Mouse (Mus musculus) forelimb bud, embryonic 11.5 days (tissue): ENCODE results near the gene Kcnb1.

Experiments used
- DNase-seq: peaks from one replicate; pipeline ENCODE4 v3.0.0-alpha.2; 2012; ENCODE audit warnings: low read depth, low spot score

Gene Kcnb1

GRCm38 (mm10) chr2:167128699-167129607 is 61.0 kb downstream of the Kcnb1 start:
- no peak for DNase-seq

DNA sequence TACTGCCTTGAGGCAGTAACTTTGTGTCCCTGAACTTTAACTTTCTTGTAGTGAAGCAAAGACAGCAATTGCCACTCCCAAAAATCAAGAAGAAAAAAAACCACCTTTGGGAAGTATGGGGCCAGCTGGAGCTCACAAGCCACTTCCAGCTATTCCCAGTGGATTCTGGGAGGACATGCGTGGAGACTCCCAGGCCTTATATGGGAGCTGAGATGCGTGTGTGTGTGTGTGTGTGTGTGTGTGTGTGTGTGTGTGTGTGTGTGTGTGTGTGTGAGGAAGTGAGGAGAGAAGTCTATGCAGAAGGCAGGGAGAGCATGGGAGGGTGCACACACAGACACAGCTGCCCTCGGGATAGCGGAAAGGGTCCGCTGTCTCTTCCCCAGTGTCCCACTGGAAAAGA is 62.6 kb downstream of the Kcnb1 start:
- DNase-seq = no peak

DNA sequence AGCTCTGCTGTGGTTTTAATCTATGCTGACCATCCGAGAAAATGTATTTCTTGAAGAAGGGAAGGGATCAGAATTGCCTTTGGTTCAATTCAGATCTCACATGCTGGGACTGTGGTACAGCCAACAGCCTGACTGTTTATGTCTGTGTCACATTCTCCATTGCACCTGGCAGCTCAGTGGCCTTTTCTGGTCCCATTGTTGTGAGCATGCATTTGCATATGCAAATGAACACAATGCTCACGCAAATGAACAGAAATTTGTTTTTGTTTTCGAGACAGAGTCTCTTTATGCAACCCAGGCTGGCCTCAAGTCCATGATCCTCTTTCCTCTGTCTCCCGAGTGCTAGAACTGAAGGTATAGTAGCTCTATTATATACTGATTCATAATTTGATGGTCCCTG is 64.2 kb downstream of the Kcnb1 start:
- DNase-seq = no peak

DNA sequence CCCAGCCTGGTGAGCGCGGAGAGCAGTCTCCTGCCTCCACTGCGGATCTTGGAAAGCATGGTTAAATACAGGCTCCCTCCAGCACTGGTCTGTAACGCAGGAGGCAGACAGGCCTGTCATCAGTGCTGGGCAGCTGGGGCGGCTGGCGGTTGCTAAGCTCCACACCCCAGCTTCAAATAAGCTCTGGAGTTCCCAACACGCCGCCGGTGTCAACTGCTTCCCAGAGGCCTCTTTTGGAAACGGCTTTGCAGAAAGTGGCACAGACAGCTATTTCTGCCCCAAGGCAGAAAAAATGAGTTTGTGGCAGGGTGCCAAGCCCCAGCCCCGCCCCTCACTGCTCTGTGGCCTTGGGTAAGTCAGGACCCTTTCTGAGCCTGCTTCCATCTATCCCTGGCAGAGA is 66.0 kb downstream of the Kcnb1 start:
- no peak for DNase-seq

DNA sequence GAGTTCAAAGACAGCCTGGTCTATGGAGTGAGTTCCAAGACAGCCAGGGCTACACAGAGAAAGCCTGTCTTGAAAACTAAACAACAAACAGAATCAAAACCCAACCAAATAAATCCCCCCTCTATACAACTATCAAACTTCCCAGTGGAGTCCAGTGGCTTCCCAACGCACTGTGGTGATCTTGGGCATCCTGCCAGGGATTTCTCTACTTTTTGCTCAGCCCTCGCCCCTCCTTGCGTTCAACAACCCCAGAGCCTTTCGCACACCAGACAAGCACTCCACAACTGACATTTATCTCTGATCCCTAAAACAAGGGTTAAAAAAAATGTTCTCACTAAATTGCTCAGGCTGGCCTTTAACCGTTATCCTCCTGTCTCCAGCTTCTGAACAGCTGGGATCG is 67.2 kb downstream of the Kcnb1 start:
- no peak for DNase-seq

DNA sequence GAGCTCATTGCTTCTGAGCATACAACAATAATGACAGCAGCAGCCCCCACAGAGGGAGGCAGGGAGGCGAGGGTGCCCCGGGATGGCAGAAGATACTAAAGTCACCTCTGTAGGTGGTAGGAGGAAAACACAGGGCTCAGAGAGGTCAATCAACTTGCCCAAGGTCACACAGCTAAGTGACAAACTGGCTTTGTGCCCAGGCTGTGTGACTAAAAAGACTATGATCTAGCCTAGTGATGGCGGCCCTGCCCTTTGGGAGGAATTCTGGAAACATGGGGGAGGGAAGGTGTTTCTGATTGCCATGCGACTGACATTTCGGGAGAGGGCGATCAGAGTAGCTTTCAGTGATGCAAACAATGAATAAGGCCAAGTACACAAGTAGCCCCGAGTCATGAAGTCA is 68.0 kb downstream of the Kcnb1 start:
- no peak for DNase-seq

DNA sequence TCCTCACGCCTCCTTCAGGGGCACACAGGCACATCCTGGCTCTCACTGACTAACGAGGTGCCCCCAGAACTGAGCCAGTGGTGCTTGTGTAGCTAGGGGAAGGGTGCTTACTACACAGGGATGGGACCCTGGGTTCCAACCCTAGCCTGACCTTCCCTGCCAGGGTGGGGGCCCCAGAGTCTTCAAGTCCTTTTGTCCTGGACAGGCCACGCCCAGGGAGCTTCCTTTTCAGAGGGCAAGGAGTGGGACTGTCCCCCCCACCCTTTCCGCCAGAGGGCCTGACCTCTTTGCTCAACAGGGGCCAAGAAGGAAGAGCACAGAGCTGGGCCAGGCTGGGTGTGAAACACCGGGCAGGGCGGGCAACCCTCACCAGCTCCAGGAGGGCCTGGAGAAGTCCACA is 68.7 kb downstream of the Kcnb1 start:
- DNase-seq = no peak

DNA sequence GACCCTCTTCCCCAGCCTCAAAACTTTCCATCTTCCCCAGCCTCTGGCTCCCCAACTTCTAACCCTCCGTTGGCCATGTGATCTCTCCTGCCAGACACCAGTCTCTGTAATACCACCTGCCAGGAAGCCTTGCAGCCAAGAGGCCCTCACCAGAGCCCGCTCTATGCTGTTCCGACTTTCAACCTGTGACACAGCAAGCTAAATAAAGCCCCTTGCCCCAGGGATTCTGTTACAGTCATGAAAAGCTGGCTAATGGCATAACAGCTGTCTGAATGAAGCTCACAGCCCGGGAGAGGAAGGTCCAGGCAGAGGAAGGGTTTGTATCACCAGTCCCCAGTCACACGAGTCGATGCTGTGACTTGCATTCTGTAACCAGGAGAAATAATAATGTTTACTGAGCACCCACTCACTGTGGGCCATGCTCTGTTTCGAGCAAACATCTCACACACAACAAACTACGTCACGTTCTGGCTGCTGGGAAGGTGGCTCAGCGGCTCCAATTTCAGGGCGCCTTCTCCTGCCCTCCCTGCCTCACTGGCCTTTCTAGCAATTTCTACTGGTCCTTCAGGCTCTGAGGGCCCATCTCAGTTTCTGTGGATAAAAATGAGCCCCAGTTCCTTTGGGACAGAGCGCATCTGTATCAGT is 69.6 kb downstream of the Kcnb1 start:
- no peak for DNase-seq

GRCm38 (mm10) chr2:167118046-167118445 is 71.9 kb downstream of the Kcnb1 start:
- no peak for DNase-seq

- peak; percentile 91 for DNase-seq
Observed at GRCm38 (mm10) chr2:167112737-167113136, 77.2 kb downstream of the Kcnb1 start.

DNA sequence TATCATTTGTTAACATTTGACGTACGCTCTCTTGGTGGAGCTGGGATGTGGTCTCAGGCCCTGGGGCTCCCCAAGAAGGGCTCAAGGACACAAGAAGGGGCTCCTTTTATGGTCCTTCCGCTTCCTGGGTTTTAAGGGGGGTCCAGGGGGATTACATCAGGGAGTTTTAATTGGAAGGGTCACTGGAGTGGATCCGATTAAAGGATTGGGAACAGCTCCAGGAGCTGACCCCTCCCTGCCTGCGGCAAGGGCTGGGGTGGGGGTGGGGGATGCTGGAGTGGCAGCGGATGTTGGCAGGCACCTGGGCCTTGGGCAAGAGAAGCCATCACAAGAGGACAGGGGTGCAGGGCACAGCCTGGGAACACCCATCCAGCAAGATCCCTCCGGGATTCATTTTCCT is 77.7 kb downstream of the Kcnb1 start:
- peak; percentile 24 for DNase-seq

DNA sequence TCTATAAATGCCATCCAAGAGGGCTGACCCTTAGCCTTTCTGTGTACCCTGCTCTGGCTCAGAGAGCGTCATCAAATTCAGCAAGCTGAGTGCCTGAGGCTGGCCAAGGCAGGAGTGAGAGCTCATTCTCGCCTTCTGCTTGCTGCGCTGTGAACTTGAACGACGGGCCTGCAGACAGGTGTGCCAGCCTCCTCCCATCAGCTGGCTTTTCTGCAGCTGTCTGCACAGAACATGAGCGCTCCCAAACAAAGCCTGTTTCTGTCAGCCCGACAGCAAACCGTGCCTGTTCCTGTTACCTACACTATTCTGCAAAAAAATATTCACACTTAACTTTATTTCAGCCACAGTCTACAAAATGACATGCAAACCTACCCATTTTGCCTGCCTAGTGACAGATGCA is 80.4 kb downstream of the Kcnb1 start:
- DNase-seq = no peak

DNA sequence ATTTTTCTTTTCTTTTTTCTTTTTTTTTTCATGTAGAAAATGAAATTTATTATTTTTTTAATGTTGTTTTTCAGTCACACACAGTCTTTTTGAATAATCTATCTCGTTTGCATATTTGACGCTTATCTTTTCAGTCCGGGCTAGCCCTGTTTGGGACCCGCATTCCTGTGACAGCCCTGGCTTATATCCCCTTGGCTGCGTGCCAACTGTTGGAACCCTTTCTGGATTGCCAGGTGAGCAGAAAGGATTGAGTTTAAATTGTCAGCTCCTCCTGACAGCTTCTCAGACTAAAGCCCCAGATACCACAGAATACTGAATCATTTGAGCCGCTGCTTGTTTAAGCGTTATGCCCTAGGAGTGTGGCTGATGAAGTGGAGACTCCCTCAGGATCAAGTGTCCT is 86.4 kb downstream of the Kcnb1 start:
- DNase-seq = no peak

DNA sequence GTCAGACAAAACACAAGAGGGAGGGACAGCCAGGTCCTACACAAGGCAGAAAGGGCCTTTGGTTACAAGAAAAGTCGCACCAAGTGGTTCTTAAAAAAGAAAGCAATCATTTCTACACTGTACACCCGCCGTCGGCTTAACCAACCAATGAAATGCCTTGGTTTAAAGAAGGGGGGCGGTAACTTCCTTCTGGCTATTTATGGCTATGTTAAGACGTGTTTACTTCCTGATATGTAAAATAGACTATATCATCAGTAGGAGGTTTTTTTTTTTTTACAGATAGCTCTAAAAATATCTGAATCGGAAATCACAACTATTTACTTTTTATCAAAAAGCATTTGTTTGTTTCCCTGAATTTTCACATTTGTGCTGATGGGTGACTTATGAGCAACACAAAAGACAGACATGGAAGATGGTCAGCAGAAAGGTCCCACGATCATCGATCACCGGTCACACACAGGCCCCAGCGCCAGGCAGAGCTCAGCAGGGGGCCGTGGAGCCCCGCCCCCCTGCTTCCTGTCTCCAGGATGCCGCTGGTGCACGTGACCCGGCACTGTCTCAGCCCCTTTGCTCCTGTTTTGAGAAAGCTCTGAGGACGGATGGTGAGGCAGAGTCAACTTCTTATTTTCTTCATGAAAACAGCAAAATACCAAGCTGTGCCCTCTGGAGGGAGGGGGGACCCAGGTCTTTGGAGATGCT is 88.1 kb downstream of the Kcnb1 start:
- DNase-seq = no peak

GRCm38 (mm10) chr2:167094688-167095087 is 95.3 kb downstream of the Kcnb1 start:
- DNase-seq = no peak

GRCm38 (mm10) chr2:167093171-167093900 is 96.6 kb downstream of the Kcnb1 start:
- no peak for DNase-seq

DNA sequence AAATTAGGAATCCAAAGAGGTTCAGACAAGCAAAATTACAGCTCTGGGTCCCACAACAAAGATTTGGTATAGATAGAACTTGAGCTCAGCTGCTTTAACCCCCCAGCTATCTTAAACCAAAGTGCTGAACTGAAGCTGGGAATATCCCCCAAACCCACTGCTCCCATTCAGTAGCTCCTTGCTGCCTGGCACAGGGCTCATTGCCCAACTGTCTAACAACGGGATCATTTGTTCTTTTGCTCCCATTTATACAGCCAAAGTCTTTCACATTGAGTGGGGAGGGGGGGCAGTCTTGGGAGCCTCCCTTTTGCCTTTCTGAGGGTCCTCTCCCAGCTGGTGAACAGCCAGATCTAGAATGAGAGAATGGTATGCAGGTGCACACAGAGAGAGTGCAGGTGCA is 99.7 kb downstream of the Kcnb1 start:
- no peak for DNase-seq

- no peak for DNase-seq
Observed at GRCm38 (mm10) chr2:167086836-167087235, 103.1 kb downstream of the Kcnb1 start.

DNA sequence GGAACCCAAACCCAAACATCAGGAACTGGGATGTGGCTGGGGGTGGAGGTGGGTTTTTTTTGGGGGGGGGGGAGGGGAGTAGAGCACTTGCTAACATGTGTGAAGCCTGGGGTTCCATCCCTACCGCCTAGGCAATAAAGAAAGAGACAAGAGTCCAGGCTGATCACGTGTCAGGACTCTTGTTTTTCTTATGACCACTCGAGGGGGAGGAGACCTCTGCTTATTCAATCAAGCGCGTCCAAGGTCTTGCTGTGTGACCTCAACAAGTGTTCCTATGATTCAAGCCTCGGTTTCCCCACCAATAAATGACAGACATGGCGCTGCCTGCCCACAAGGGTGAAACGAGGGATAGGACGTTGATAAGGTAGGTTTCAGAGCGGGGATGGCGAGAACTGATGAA is 103.9 kb downstream of the Kcnb1 start:
- no peak for DNase-seq

DNA sequence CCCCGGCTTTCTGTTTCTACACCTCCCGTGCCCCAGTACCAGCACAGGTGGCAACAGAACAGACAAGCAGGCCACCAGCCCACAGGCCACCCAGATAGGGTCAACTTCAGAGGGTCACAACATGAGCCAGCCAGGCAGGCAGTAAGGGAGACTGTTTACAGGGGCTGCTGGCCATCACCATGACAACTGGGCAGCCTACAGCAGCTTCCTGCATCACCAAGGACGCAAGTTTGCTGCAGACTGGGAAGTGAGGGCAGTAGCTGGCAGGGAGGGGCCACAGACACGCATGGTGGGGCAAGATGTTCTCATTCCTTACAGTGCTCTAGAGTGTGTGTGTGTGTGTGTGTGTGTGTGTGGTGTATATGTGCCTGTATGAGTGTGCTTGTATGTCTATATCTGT is 108.3 kb downstream of the Kcnb1 start:
- peak; percentile 61 for DNase-seq

- DNase-seq = no peak
Observed at GRCm38 (mm10) chr2:167081135-167081534, 108.8 kb downstream of the Kcnb1 start.

- no peak for DNase-seq
Observed at GRCm38 (mm10) chr2:167080387-167080786, 109.6 kb downstream of the Kcnb1 start.
